Mouse (Mus musculus) 416B (cell line): ENCODE results near the gene Ak4.
"Not testable (repeated sequence)": the region's sequence is repeated elsewhere in the genome, so short reads cannot be mapped to it uniquely, and the experiment has no call there.

Experiments
- DNase-seq: peaks from one replicate; pipeline ENCODE4 v3.0.0; 2011; ENCODE audit warnings: low read depth

The Ak4 gene

GRCm38 (mm10) chr4:101423571-101423970, 4.5 kb downstream of the Ak4 start:
- no peak for DNase-seq

GRCm38 (mm10) chr4:101424495-101424894, 5.4 kb downstream of the Ak4 start:
- DNase-seq, result no peak

GRCm38 (mm10) chr4:101425119-101425518, 6.0 kb downstream of the Ak4 start:
- DNase-seq, result no peak

GRCm38 (mm10) chr4:101425666-101426065, 6.6 kb downstream of the Ak4 start:
- DNase-seq, result no peak

- DNase-seq, result no peak
These were observed 7.5 kb downstream of the Ak4 start for GRCm38 (mm10) chr4:101426566-101426965.

GRCm38 (mm10) chr4:101427886-101428680, 9.0 kb downstream of the Ak4 start:
- DNase-seq, result no peak

GRCm38 (mm10) chr4:101429073-101429472, 10.0 kb downstream of the Ak4 start:
- DNase-seq, result peak; percentile 25

GRCm38 (mm10) chr4:101430000-101430399, 10.9 kb downstream of the Ak4 start:
- DNase-seq, result no peak

GRCm38 (mm10) chr4:101436761-101437512, 17.9 kb downstream of the Ak4 start:
- no peak for DNase-seq

GRCm38 (mm10) chr4:101438271-101438670, 19.2 kb downstream of the Ak4 start:
- DNase-seq, result no peak

GRCm38 (mm10) chr4:101439738-101440389, 20.8 kb downstream of the Ak4 start:
- DNase-seq, result peak; percentile 97

- no peak for DNase-seq
These were observed 23.7 kb downstream of the Ak4 start for GRCm38 (mm10) chr4:101442791-101443190.

GRCm38 (mm10) chr4:101443419-101443991, 24.4 kb downstream of the Ak4 start:
- no peak for DNase-seq

- DNase-seq, result no peak
These were observed 26.6 kb downstream of the Ak4 start for GRCm38 (mm10) chr4:101445660-101446059.

GRCm38 (mm10) chr4:101446606-101447005, 27.5 kb downstream of the Ak4 start:
- DNase-seq, result not testable (repeated sequence)

- DNase-seq, result no peak
These were observed 29.6 kb downstream of the Ak4 start for GRCm38 (mm10) chr4:101448701-101449100.

- DNase-seq, result no peak
These were observed 30.3 kb downstream of the Ak4 start for GRCm38 (mm10) chr4:101449344-101449743.

- no peak for DNase-seq
These were observed 31.2 kb downstream of the Ak4 start for GRCm38 (mm10) chr4:101450150-101450780.

- DNase-seq, result no peak
These were observed 32.0 kb downstream of the Ak4 start for GRCm38 (mm10) chr4:101451089-101451488.

- DNase-seq, result no peak
These were observed 33.8 kb downstream of the Ak4 start for GRCm38 (mm10) chr4:101452829-101453228.

GRCm38 (mm10) chr4:101457176-101457575, 38.1 kb downstream of the Ak4 start:
- DNase-seq, result peak; percentile 81

GRCm38 (mm10) chr4:101458341-101458740, 39.3 kb downstream of the Ak4 start:
- peak; percentile 71 for DNase-seq
